ENCODE assay signal across 24 mouse cellular contexts in the genomic region with DNA sequence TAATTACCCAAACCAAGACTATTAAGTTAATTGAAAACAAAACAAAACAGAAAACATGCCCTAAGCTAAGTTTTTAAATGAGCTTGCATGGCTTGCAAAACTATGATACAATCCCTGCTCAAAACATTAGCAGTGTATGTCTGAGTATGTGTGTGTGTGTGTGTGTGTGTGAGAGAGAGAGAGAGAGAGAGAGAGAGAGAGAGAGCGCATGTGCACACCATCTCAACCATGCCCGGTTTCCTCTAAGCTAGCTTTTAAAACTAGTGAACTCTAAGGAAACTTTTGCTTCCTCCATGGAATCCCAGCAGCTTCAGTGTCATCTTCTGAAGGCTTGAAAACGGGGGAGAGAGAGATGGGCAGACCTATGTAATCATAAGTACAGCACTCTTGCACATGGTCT.
DNase-seq lines count a peak whose midpoint lies in the region; ATAC-seq lines count a peak whose summit lies in the region.
"Had no signal": no experiment of that assay in that cellular context is flagged by ENCODE, and none has a peak within 500 bp of the region (broad histone marks: within the 10 kb centered on the region; RNA-seq: fewer than 3 reads in every experiment).

No protein-coding gene starts in this region.

- no peaks in the 10 kb centered on the region for H3K9me3 ChIP-seq in midbrain, embryonic 11.5 days (ENCODE audit: control insufficient read depth, low read length)
- H3K9me3 ChIP-seq in midbrain, embryonic 14.5 days (ENCODE audit: control insufficient read depth, low read length): no peaks in the 10 kb centered on the region
- H3K9me3 ChIP-seq in liver, embryonic 13.5 days (replicated peaks): no peaks in the 10 kb centered on the region
- no peaks in the 10 kb centered on the region for H3K9me3 ChIP-seq in liver, embryonic 16.5 days (replicated peaks; ENCODE audit: control insufficient read depth, low read length)
- H3K9me3 ChIP-seq: forebrain, embryonic 15.5 days; heart, embryonic 10.5 days; heart, embryonic 13.5 days; hindbrain, embryonic 12.5 days; hindbrain, embryonic 15.5 days had no signal

- no peak overlapping the region for H3K4me2 ChIP-seq in midbrain, embryonic 11.5 days
- H3K4me2 ChIP-seq in midbrain, embryonic 14.5 days (ENCODE audit: low read length): no peak overlapping the region
- peak overlapping the region; percentile 74 for H3K4me2 ChIP-seq in liver, embryonic 13.5 days
- peak overlapping the region; percentile 52; the same call in 1 of the 2 replicates for H3K4me2 ChIP-seq in liver, embryonic 16.5 days (ENCODE audit: low read depth, low read length)
- H3K4me2 ChIP-seq: forebrain, embryonic 15.5 days; heart, embryonic 13.5 days; hindbrain, embryonic 12.5 days; hindbrain, embryonic 15.5 days had no signal

- no peak overlapping the region for H3K27ac ChIP-seq in midbrain, embryonic 11.5 days (ENCODE audit: low read depth, low read length)
- H3K27ac ChIP-seq in midbrain, embryonic 14.5 days (replicated peaks; ENCODE audit: low read depth, low read length): no peak overlapping the region
- peak overlapping the region; percentile 43; the same call in 1 of the 2 replicates for H3K27ac ChIP-seq in liver, embryonic 13.5 days
- H3K27ac ChIP-seq in liver, embryonic 16.5 days (ENCODE audit: low read length): no peak overlapping the region
- H3K27ac ChIP-seq: forebrain, embryonic 15.5 days; heart, adult 2 months; heart, embryonic 10.5 days; heart, embryonic 13.5 days; hindbrain, embryonic 12.5 days; hindbrain, embryonic 15.5 days had no signal

- H3K4me3 ChIP-seq in midbrain, embryonic 11.5 days (ENCODE audit: low read depth, low read length): no peak overlapping the region
- H3K4me3 ChIP-seq in midbrain, embryonic 14.5 days (replicated peaks; ENCODE audit: low read depth, low read length): no peak overlapping the region
- peak overlapping the region; percentile 60 for H3K4me3 ChIP-seq in liver, embryonic 13.5 days (replicated peaks)
- H3K4me3 ChIP-seq in liver, embryonic 16.5 days (ENCODE audit: low read depth, low read length): no peak overlapping the region
- H3K4me3 ChIP-seq: forebrain, embryonic 15.5 days; heart, adult 2 months; heart, embryonic 10.5 days; heart, embryonic 13.5 days; hindbrain, embryonic 12.5 days; hindbrain, embryonic 15.5 days had no signal

- DNase-seq in heart, adult 11 months: peak; percentile 14
- DNase-seq in heart, postnatal 10 days: no peak
- peak; percentile 12 for DNase-seq in midbrain, embryonic 11.5 days (ENCODE audit: low spot score, missing footprints)
- no peak for DNase-seq in midbrain, embryonic 14.5 days
- no peak for DNase-seq in liver, embryonic 13.5 days
- DNase-seq in ovary, postnatal 10 days (ENCODE audit: low spot score): no peak
- DNase-seq: adrenal gland, adult 8-10 months; adrenal gland, postnatal 25 days; cerebellum, adult 11-12 months; cerebellum, adult 8-10 months; cerebellum, postnatal 10 days; cerebellum, postnatal 36 days; embryo, embryonic 11 days; gastrocnemius, postnatal 25 days; heart, adult 2 months had no signal

- no peak overlapping the region for H3K9ac ChIP-seq in midbrain, embryonic 11.5 days (ENCODE audit: low read length)
- H3K9ac ChIP-seq in midbrain, embryonic 14.5 days (replicated peaks; ENCODE audit: low read length): no peak overlapping the region
- peak overlapping the region; percentile 62; the same call in 1 of the 2 replicates for H3K9ac ChIP-seq in liver, embryonic 13.5 days
- no peak overlapping the region for H3K9ac ChIP-seq in liver, embryonic 16.5 days (ENCODE audit: low read depth, low read length)
- H3K9ac ChIP-seq: forebrain, embryonic 15.5 days; heart, embryonic 13.5 days; hindbrain, embryonic 12.5 days; hindbrain, embryonic 15.5 days had no signal

- 86% methylated on average over 3 of the region's 3 CpGs for WGBS in midbrain, embryonic 11.5 days
- WGBS in midbrain, embryonic 14.5 days: 90% methylated on average over 3 of the region's 3 CpGs
- 74% methylated on average over 3 of the region's 3 CpGs for WGBS in liver, embryonic 13.5 days (ENCODE audit: insufficient replicate concordance)
- 74% methylated on average over 3 of the region's 3 CpGs for WGBS in liver, embryonic 16.5 days (ENCODE audit: insufficient replicate concordance)

- no peaks in the 10 kb centered on the region for H3K4me1 ChIP-seq in midbrain, embryonic 11.5 days (ENCODE audit: control insufficient read depth, insufficient read depth, low read length)
- no peaks in the 10 kb centered on the region for H3K4me1 ChIP-seq in midbrain, embryonic 14.5 days (ENCODE audit: control insufficient read depth, insufficient read depth, low read length)
- peaks cover 51% of the 10 kb centered on the region for H3K4me1 ChIP-seq in liver, embryonic 13.5 days (replicated peaks)
- peaks cover 25% of the 10 kb centered on the region for H3K4me1 ChIP-seq in liver, embryonic 16.5 days (ENCODE audit: control insufficient read depth, low read depth, low read length)
- H3K4me1 ChIP-seq: forebrain, embryonic 15.5 days; hindbrain, embryonic 12.5 days; hindbrain, embryonic 15.5 days had no signal

- intact Hi-C loops in heart, postnatal 10 days (cut with DNase I): no loop called here

- H3K27me3 ChIP-seq in midbrain, embryonic 11.5 days (ENCODE audit: control insufficient read depth, insufficient read depth, low read length): no peaks in the 10 kb centered on the region
- H3K27me3 ChIP-seq in midbrain, embryonic 14.5 days (ENCODE audit: control insufficient read depth, insufficient read depth, low read length): no peaks in the 10 kb centered on the region
- H3K27me3 ChIP-seq in liver, embryonic 13.5 days: no peaks in the 10 kb centered on the region
- no peaks in the 10 kb centered on the region for H3K27me3 ChIP-seq in liver, embryonic 16.5 days (ENCODE audit: control insufficient read depth, insufficient read depth, low read depth, low read length)
- H3K27me3 ChIP-seq: forebrain, embryonic 15.5 days; heart, embryonic 13.5 days; hindbrain, embryonic 12.5 days; hindbrain, embryonic 15.5 days had no signal

- ATAC-seq in midbrain, embryonic 11.5 days (ENCODE audit: low FRiP score): no peak
- no peak for ATAC-seq in midbrain, embryonic 14.5 days (ENCODE audit: low FRiP score, low TSS enrichment)
- no peak for ATAC-seq in liver, embryonic 13.5 days (ENCODE audit: low read depth)
- no peak for ATAC-seq in liver, embryonic 16.5 days (ENCODE audit: low read depth)
- ATAC-seq in megakaryocyte-erythroid progenitor cell, adult 5-6 weeks (replicated peaks; ENCODE audit: low FRiP score, low TSS enrichment, poor library complexity, severe bottlenecking): no peak
- ATAC-seq: activated CD4-positive, CD25-positive, alpha-beta regulatory T cell, adult 4 months; CD4-positive, CD25-positive, alpha-beta regulatory T cell, adult 4 months; forebrain, embryonic 15.5 days had no signal

- no peaks in the 10 kb centered on the region for H3K36me3 ChIP-seq in midbrain, embryonic 11.5 days (ENCODE audit: control insufficient read depth, insufficient read depth, low read length)
- no peaks in the 10 kb centered on the region for H3K36me3 ChIP-seq in midbrain, embryonic 14.5 days (ENCODE audit: control insufficient read depth, insufficient read depth, low read length)
- 0 out of 2 replicates have a peak, but pooled peaks cover 2% of the 10 kb centered on the region for H3K36me3 ChIP-seq in liver, embryonic 13.5 days
- H3K36me3 ChIP-seq in liver, embryonic 16.5 days (ENCODE audit: control insufficient read depth, insufficient read depth): no peaks in the 10 kb centered on the region
- H3K36me3 ChIP-seq: forebrain, embryonic 15.5 days; heart, embryonic 10.5 days; heart, embryonic 13.5 days; hindbrain, embryonic 12.5 days; hindbrain, embryonic 15.5 days had no signal

Comparison
In these comparisons a context has a peak if more than half of its experiments do, and no peak if none do; other contexts are left out.
1. DNase-seq: peak in heart, adult 11 months (single experiment) and midbrain, embryonic 11.5 days (single experiment); none in heart, postnatal 10 days (0 of 2), midbrain, embryonic 14.5 days (single experiment), liver, embryonic 13.5 days (single experiment) and ovary, postnatal 10 days (single experiment).
2. H3K4me2 ChIP-seq: peak in liver, embryonic 13.5 days (single experiment) and liver, embryonic 16.5 days (single experiment); none in midbrain, embryonic 11.5 days (single experiment) and midbrain, embryonic 14.5 days (single experiment).